Mouse (Mus musculus): Measurements from ENCODE around the gene Tmem233. TPM values are rescaled to one million over a fixed set of nuclear protein-coding genes. Genes with fewer than 3 reads are reported as not detected.

The Tmem233 gene
- polyA plus RNA-seq, 1 experiment from 2014 or later = not detected

DNA sequence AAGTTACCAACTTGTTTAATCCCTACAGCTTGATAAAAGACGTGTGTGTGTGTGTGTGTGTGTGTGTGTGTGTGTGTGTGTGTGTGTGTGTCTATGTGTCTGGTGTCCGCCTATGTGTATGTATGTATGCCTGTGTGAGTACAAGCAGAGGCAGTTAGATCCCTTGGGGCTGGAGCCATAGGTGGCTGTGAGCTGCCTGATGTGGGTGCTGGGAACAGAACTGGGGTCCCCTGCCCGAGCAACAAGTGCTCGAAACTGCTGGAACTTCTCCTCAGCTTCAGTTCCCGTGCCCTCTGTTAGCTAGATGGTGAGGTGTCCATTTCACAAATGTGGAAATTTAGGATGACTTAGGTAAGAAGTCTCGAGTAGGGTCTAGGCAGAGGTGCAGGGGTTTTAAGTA lies 1.2 kb upstream of the Tmem233 start:
- Histone ChIP-seq H3K9ac (ENCODE audit: low read depth, low read length) (no peak overlapping the region), H3K4me1 (replicated peaks; ENCODE audit: insufficient read depth, low read length) (no peaks in the 10 kb centered on the region), H3K4me2 (ENCODE audit: low read length) (no peak overlapping the region), H3K36me3 (ENCODE audit: insufficient read depth, low read length) (no peaks in the 10 kb centered on the region), H3K9me3 (replicated peaks; ENCODE audit: low read length) (no peaks in the 10 kb centered on the region), H3K4me3 (replicated peaks; ENCODE audit: low read depth, low read length) (no peak overlapping the region), H3K27me3 (ENCODE audit: insufficient read depth, low read length) (peaks cover 17% of the 10 kb centered on the region; the same call in 1 of the 2 replicates), H3K27ac (no peak overlapping the region)
- no peak for ATAC-seq (replicated peaks; ENCODE audit: low FRiP score, low read depth)
- WGBS = 92% methylated on average over 6 of the region's 6 CpGs
- DNase-seq (ENCODE audit: low spot score) = no peak
- no peak for TF ChIP-seq CTCF (IDR thresholded peaks at IDR 0.05; ENCODE audit: low read depth)

DNA sequence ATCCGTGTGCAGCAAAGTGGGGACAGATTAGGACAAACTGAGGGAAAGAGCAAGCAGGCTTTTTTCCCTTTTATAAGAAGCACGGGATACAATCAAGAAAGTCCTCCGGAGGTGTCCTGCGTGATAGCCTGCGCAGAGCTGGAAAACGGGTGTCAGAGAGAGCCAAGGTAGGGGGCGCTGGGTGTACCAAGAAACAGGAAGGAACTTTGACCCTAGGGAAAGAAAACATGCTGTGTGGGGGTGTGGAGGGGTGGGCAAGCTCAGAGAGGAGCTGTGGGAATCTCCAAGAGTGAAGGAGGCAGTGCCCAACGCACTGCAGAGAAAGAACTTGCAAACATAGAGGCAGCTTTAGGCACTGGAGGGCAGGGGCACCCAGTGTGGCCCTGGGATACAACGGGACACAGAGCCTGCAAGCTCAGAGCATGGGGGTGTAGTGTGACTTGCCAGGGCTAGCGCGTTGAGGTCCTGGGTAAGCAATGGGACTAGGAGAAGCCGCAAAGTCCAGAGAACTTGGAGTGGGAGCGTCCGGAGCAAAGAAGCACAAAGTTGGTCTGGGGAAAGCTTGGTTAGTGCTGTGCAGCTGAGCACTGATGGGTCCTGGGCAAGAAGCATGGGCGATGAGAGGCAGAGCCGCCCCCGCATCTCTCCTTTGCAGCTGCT lies 673 bp downstream of the Tmem233 start:
- H3K4me1 ChIP-seq (replicated peaks; ENCODE audit: insufficient read depth, low read length) = no peaks in the 10 kb centered on the region
- ATAC-seq (replicated peaks; ENCODE audit: low FRiP score, low read depth) (no peak), DNase-seq (ENCODE audit: low spot score) (no peak)
- no peak overlapping the region for H3K4me3 ChIP-seq (replicated peaks; ENCODE audit: low read depth, low read length)
- H3K27me3 ChIP-seq (ENCODE audit: insufficient read depth, low read length) = peaks cover 17% of the 10 kb centered on the region; the same call in 1 of the 2 replicates
- H3K27ac ChIP-seq = no peak overlapping the region
- no peak for TF ChIP-seq CTCF (IDR thresholded peaks at IDR 0.05; ENCODE audit: low read depth)
- H3K9ac ChIP-seq (ENCODE audit: low read depth, low read length) = no peak overlapping the region
- no peak overlapping the region for H3K4me2 ChIP-seq (ENCODE audit: low read length)
- H3K36me3 ChIP-seq (ENCODE audit: insufficient read depth, low read length) = no peaks in the 10 kb centered on the region
- no peaks in the 10 kb centered on the region for H3K9me3 ChIP-seq (replicated peaks; ENCODE audit: low read length)
- WGBS = 28% methylated on average over 17 of the region's 17 CpGs

DNA sequence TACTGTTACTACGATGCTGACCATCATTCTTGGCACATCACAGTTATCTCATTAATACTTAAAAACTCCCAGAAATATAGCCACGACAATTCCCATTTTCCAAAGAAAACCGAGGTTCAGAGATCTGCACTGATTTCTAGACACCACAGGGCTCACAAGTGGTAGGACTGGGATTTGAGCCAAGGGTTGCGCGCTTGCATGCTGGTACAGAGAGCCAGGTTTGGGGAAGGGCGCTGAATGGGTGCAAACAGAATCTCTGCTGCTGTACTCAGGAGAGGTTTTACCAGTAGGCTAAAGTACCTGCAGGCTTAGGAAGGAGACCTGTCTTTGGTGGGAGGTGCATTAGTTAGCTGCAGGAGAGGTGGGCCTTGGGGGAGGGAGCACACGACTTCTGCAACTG lies 1.4 kb downstream of the Tmem233 start:
- ATAC-seq (replicated peaks; ENCODE audit: low FRiP score, low read depth) (no peak), DNase-seq (ENCODE audit: low spot score) (no peak)
- Histone ChIP-seq H3K36me3 (ENCODE audit: insufficient read depth, low read length) (no peaks in the 10 kb centered on the region), H3K9ac (ENCODE audit: low read depth, low read length) (no peak overlapping the region), H3K27me3 (ENCODE audit: insufficient read depth, low read length) (peaks cover 17% of the 10 kb centered on the region; the same call in 1 of the 2 replicates), H3K4me2 (ENCODE audit: low read length) (no peak overlapping the region), H3K4me1 (replicated peaks; ENCODE audit: insufficient read depth, low read length) (no peaks in the 10 kb centered on the region), H3K9me3 (replicated peaks; ENCODE audit: low read length) (no peaks in the 10 kb centered on the region), H3K27ac (no peak overlapping the region), H3K4me3 (replicated peaks; ENCODE audit: low read depth, low read length) (no peak overlapping the region)
- 79% methylated on average over 7 of the region's 7 CpGs for WGBS
- TF ChIP-seq CTCF (IDR thresholded peaks at IDR 0.05; ENCODE audit: low read depth) = no peak

DNA sequence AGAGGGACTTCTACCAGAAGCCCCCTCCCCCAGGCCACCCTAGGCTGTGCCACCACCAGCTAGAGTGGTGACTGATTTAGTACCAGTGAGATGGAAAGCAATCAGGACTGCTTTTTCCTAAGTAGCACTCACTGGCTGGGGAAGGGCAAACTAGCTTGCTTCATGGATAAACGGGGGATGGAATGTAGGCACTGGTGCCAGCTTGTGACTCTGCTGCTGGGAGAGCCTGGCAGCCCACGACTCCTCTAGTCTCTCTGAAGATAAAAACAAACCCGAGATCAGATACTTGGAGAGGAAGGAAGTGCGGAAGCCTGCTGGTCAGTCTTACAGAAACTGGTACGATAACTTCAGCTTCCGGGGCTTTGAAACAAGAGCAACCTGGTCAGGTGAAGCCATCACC lies 2.3 kb downstream of the Tmem233 start:
- 49% methylated on average over 6 of the region's 6 CpGs for WGBS

DNA sequence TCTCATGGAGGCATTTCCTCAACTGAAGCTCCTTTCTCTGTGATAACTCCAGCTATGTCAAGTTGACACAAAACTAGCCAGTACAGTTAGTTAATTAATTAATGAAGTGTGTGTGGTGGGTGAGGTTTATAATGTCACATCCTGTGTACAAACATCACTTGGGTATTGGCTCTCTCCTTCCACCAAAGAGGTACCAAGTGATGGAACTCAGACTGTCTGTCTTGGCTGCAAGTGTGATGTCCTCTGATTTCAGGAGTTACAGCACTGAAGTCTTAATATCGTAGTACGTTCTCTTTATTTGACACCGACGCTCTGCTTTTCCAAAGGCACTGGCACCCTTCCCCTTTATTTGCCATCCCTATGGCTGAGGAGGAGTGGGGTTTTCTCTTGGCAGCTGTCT lies 13.4 kb downstream of the Tmem233 start:
- DNase-seq (ENCODE audit: low spot score) (no peak), ATAC-seq (replicated peaks; ENCODE audit: low FRiP score, low read depth) (no peak)
- no peaks in the 10 kb centered on the region for H3K4me1 ChIP-seq (replicated peaks; ENCODE audit: insufficient read depth, low read length)
- no peaks in the 10 kb centered on the region for H3K36me3 ChIP-seq (ENCODE audit: insufficient read depth, low read length)
- no peak overlapping the region for H3K4me2 ChIP-seq (ENCODE audit: low read length)
- H3K9me3 ChIP-seq (replicated peaks; ENCODE audit: low read length) = no peaks in the 10 kb centered on the region
- TF ChIP-seq CTCF (IDR thresholded peaks at IDR 0.05; ENCODE audit: low read depth) = no peak
- H3K4me3 ChIP-seq (replicated peaks; ENCODE audit: low read depth, low read length) = no peak overlapping the region
- 88% methylated on average over 4 of the region's 4 CpGs for WGBS
- H3K9ac ChIP-seq (ENCODE audit: low read depth, low read length) = no peak overlapping the region
- no peaks in the 10 kb centered on the region for H3K27me3 ChIP-seq (ENCODE audit: insufficient read depth, low read length)
- H3K27ac ChIP-seq = no peak overlapping the region

More for the DNA sequence above, 2.3 kb downstream of the Tmem233 start:
- Histone ChIP-seq H3K4me3 (replicated peaks; ENCODE audit: low read depth, low read length) (no peak overlapping the region), H3K4me1 (replicated peaks; ENCODE audit: insufficient read depth, low read length) (no peaks in the 10 kb centered on the region), H3K27me3 (ENCODE audit: insufficient read depth, low read length) (peaks cover 17% of the 10 kb centered on the region; the same call in 1 of the 2 replicates), H3K4me2 (ENCODE audit: low read length) (no peak overlapping the region), H3K27ac (no peak overlapping the region), H3K36me3 (ENCODE audit: insufficient read depth, low read length) (no peaks in the 10 kb centered on the region), H3K9ac (ENCODE audit: low read depth, low read length) (no peak overlapping the region), H3K9me3 (replicated peaks; ENCODE audit: low read length) (no peaks in the 10 kb centered on the region)
- no peak for TF ChIP-seq CTCF (IDR thresholded peaks at IDR 0.05; ENCODE audit: low read depth)
- ATAC-seq (replicated peaks; ENCODE audit: low FRiP score, low read depth) (no peak), DNase-seq (ENCODE audit: low spot score) (no peak)

DNA sequence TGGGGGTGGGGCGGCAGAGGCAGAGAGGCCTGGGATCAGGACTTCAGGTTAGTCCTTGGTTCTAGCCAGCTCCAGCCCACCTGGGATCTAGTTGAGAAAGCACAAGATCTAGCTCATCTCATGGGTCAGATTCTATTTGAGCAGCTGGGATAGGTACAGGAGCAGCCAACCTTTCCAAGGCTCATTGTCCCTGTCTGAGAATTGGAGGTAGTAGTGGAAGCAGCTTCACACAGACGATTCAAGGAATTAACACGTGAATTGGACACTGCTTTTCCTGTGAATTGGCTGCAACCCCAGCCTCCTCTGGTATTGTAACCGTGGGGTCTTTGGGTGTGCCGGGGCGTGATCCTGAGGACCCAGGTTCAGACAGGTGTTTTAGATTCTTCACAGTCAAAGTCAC lies 30.2 kb downstream of the Tmem233 start:
- WGBS = 55% methylated on average over 6 of the region's 6 CpGs
- Histone ChIP-seq H3K4me1 (replicated peaks; ENCODE audit: insufficient read depth, low read length) (no peaks in the 10 kb centered on the region), H3K27me3 (ENCODE audit: insufficient read depth, low read length) (no peaks in the 10 kb centered on the region), H3K4me3 (replicated peaks; ENCODE audit: low read depth, low read length) (no peak overlapping the region), H3K36me3 (ENCODE audit: insufficient read depth, low read length) (no peaks in the 10 kb centered on the region), H3K27ac (no peak overlapping the region), H3K4me2 (ENCODE audit: low read length) (no peak overlapping the region), H3K9ac (ENCODE audit: low read depth, low read length) (no peak overlapping the region), H3K9me3 (replicated peaks; ENCODE audit: low read length) (no peaks in the 10 kb centered on the region)
- TF ChIP-seq CTCF (IDR thresholded peaks at IDR 0.05; ENCODE audit: low read depth) = no peak
- no peak for DNase-seq (ENCODE audit: low spot score)
- ATAC-seq (replicated peaks; ENCODE audit: low FRiP score, low read depth) = no peak

DNA sequence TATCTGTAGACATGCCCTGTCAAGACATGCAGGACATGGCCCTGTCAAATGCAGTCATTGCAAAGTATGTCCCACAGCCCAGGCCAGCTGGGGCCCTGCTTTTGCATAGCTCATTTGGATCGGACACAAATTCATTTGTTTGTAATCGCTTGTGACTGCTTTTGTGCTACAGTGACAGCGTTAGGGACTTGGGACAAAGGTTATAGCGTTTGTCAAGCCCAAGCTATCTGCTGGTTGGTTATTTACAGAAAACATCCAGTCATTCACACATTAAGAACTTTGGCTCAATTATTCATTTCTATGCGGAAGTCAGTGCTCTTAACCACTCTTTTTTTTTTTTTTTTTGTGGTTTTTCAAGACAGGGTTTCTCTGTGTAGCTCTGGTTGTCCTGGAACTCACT lies 30.9 kb downstream of the Tmem233 start:
- no peak overlapping the region for H3K27ac ChIP-seq
- H3K36me3 ChIP-seq (ENCODE audit: insufficient read depth, low read length) = no peaks in the 10 kb centered on the region
- no peak overlapping the region for H3K9ac ChIP-seq (ENCODE audit: low read depth, low read length)
- H3K4me2 ChIP-seq (ENCODE audit: low read length) = no peak overlapping the region
- no peaks in the 10 kb centered on the region for H3K9me3 ChIP-seq (replicated peaks; ENCODE audit: low read length)
- DNase-seq (ENCODE audit: low spot score) (no peak), ATAC-seq (replicated peaks; ENCODE audit: low FRiP score, low read depth) (no peak)
- TF ChIP-seq CTCF (IDR thresholded peaks at IDR 0.05; ENCODE audit: low read depth) = no peak
- H3K4me3 ChIP-seq (replicated peaks; ENCODE audit: low read depth, low read length) = no peak overlapping the region
- WGBS = 82% methylated on average over 5 of the region's 5 CpGs
- H3K4me1 ChIP-seq (replicated peaks; ENCODE audit: insufficient read depth, low read length) = no peaks in the 10 kb centered on the region
- H3K27me3 ChIP-seq (ENCODE audit: insufficient read depth, low read length) = no peaks in the 10 kb centered on the region
